Mouse (Mus musculus): ENCODE data around the gene Arhgef19.

DNA sequence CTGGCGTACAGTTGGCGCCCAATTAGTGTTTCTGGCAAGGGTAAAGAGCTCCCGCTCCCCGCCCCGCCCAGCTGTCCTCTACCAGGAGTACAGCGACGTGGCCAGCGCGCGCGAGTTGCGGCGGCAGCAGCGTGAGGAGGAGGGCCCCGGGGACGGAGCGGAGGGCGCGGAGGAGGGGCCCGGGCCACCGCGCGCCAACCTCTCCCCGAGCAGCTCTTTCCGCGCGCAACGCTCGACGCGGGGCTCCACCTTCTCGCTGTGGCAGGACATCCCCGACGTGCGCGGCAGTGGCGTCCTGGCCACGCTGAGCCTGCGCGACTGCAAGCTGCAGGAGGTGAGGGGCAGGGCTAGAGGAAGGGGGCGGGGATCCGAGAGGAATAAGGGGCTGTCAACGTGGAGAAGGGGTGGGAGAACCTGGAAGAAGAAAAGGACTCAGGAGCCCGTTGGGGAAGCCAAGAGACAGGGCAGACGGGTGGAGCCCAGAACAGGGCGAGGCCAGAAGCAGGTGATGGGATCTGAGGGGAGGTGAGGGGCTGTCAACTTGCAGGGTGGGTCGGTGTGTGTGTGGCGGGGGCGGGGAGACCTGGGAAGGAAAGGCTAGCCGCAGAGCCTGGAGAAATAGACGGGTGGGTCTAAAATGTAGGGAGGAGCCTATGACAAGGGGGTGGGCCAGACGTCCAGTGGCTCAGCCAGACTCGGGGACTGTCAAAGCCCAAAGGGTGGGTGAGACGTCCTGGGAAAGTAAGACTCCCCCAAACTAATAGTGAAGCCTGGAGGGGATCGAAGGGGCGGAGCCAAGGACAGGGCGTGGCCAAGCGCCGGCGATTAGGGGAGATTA, 8.7 kb downstream of the Arhgef19 start:
- no peak for TF ChIP-seq GATA1 (IDR thresholded peaks at IDR 0.05; ENCODE audit: low read depth, low read length)
- no peak for TF ChIP-seq CTCF (IDR thresholded peaks at IDR 0.05 in 2 of 3, conservative IDR thresholded peaks at IDR 0.05 in 1 of 3; ENCODE audit: control insufficient read depth in 1 of 3, insufficient read depth in 1 of 3, low read depth in 2 of 3, low read length in 3 of 3, poor library complexity in 1 of 3, severe bottlenecking in 1 of 3)
- TF ChIP-seq SIN3A (IDR thresholded peaks at IDR 0.05; ENCODE audit: low read length): no peak
- no peak for TF ChIP-seq MAX (IDR thresholded peaks at IDR 0.05; ENCODE audit: low read length)
- TF ChIP-seq NELFE (IDR thresholded peaks at IDR 0.05; ENCODE audit: low read depth, low read length): no peak
- no peak for TF ChIP-seq TAL1 (IDR thresholded peaks at IDR 0.05; ENCODE audit: low read length)
- TF ChIP-seq HCFC1 (IDR thresholded peaks at IDR 0.05; ENCODE audit: low read depth, low read length): no peak
- TF ChIP-seq POLR2A (IDR thresholded peaks at IDR 0.05; ENCODE audit: control insufficient read depth in 1 of 2, insufficient read depth in 1 of 2, low read depth in 1 of 2, low read length in 2 of 2, poor library complexity in 1 of 2): no peak
- TF ChIP-seq SMC3 (IDR thresholded peaks at IDR 0.05; ENCODE audit: low read depth, low read length): no peak
